Mouse (Mus musculus): ENCODE measurements around the gene F2rl3. TPM values are rescaled to one million over a fixed set of nuclear protein-coding genes. Genes with fewer than 3 reads are reported as not detected.

F2rl3 gene
- polyA plus RNA-seq (2017; shearing (Covaris generic)), result 2.5 TPM

GRCm38 (mm10) chr8:72761322-72762051 lies at the start of gene F2rl3:
F2rl3 (plus strand) TSS chr8:72761880.

GRCm38 (mm10) chr8:72722769-72723650 lies 38.7 kb upstream of the F2rl3 start, which contains the start of gene Sin3b:
Sin3b (plus strand) TSS chr8:72723285.

Other genes starting within 250 kb of the F2rl3 start
- 18.8 TPM for gene Med26, start 213.6 kb upstream of the F2rl3 start, polyA plus RNA-seq (2017; shearing (Covaris generic))
- 74.4 TPM for gene Smim7, start 190.8 kb upstream of the F2rl3 start, polyA plus RNA-seq (2017; shearing (Covaris generic))
- gene Tmem38a, start 189.8 kb upstream of the F2rl3 start, polyA plus RNA-seq (2017; shearing (Covaris generic)), result 0.96 TPM
- gene Nwd1, start 115.2 kb upstream of the F2rl3 start, polyA plus RNA-seq (2017; shearing (Covaris generic)), result 0.61 TPM
- 178 TPM for gene Sin3b, start 38.6 kb upstream of the F2rl3 start, polyA plus RNA-seq (2017; shearing (Covaris generic))

Measured in effector memory CD4-positive, alpha-beta T cell, adult 7 months (primary cell).